Mouse (Mus musculus) ovary, adult 2 months (tissue): ENCODE measurements around the gene Clec2d. TPM values are rescaled to one million over a fixed set of nuclear protein-coding genes. Genes with fewer than 3 reads are reported as not detected.

Experiments
- polyA plus RNA-seq: library from polyadenylated mRNA; depleted of rRNA; stranded (reverse); fragments of >200 nt; gene quantifications from 2 replicates; pipeline ENCODE4 v1.2.3, GENCODE M21; 2012; rRNA removed

The Clec2d gene
- 6.5 and 6.6 TPM in 2 replicates for polyA plus RNA-seq

DNA sequence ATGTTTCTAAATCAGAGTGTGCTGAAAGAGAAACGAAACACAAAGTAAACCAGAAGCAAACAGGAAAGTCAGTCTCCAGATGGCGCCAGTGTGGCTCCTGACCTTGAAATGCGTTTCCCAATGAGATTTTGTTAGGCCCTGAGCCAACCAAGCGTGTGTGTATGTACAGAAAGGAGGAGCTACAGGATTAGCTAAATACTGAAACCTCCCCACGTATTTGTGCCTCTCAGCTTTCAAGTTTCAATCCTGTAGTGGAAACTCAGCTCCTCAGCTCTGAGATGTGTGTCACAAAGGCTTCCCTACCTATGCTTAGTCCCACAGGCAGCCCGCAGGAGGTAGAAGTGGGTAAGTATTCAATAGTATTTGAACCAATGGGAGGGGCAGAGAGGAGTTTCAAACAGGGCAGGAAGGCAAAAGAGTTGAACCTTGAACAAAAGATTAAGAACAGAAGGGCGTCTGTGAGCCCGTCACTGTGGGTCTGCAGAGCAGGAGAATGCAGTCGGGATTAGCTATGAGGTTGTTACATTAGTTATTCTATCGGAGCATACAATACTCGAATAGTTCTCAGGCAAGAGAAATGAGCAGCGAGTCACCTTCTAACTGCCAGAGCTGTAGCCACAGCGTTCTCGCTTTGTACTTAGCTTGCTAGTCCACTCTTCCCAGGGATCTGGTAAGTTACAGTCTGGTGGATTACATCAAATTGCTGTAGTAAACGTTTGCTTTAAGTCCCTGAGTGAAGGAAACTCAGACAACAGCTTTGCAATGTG, at the start of gene Clec2d:
Gene Clec2d, plus strand, starts transcription at position 213 of the 767 bp plus-strand sequence.

Other genes starting within 250 kb of the Clec2d start
- gene Clec2g, start 246.2 kb upstream of the Clec2d start, polyA plus RNA-seq: not detected in 2 replicates
- 0.18 TPM in 1 of 2 replicates, not detected in the other for gene Klrb1f, start 134.7 kb upstream of the Clec2d start, polyA plus RNA-seq
- gene Clec2e, start 79.7 kb upstream of the Clec2d start, polyA plus RNA-seq: not detected in 2 replicates
- gene Cd69, start 94.8 kb downstream of the Clec2d start, polyA plus RNA-seq: not detected in 2 replicates
- gene 4922502D21Rik, start 151.2 kb downstream of the Clec2d start, polyA plus RNA-seq: not detected in 2 replicates
- 1.0 and 1.2 TPM in 2 replicates for gene Clec12a, start 162.1 kb downstream of the Clec2d start, polyA plus RNA-seq
- 0.10 and 0.16 TPM in 2 replicates for gene Clec12b, start 205.3 kb downstream of the Clec2d start, polyA plus RNA-seq
- 0.19 and 0.28 TPM in 2 replicates for gene Clec1b, start 216.7 kb downstream of the Clec2d start, polyA plus RNA-seq
- 0.79 and 0.98 TPM in 2 replicates for gene Clec9a, start 228.2 kb downstream of the Clec2d start, polyA plus RNA-seq